Mouse (Mus musculus) CH12.LX (cell line): ENCODE results near the gene Nppa.

ENCODE experiments used
- CTCF ChIP-seq, 2 experiments: IDR thresholded peaks in 1 of 2; conservative IDR thresholded peaks in 1 of 2; 2 replicates each; pipeline ENCODE4 v1.5.1; 2011 to 2012; ENCODE audit warnings: low read depth in 2 of 2, low read length in 2 of 2, improper control_type of control experiment in 1 of 2, inconsistent platforms in 1 of 2, mild to moderate bottlenecking in 1 of 2, moderate library complexity in 1 of 2
- HCFC1 ChIP-seq: IDR thresholded peaks from 2 replicates; pipeline ENCODE4 v1.6.1; 2012; ENCODE audit warnings: low read depth, mild to moderate bottlenecking, inconsistent platforms, low read length, improper control_type of control experiment
- NELFE ChIP-seq: IDR thresholded peaks from 2 replicates; pipeline ENCODE4 v1.6.1; 2011; ENCODE audit warnings: low read depth, low read length, improper control_type of control experiment

GRCm38 (mm10) chr4:147977726-147978125 lies 22.8 kb upstream of the Nppa start:
- TF ChIP-seq NELFE (no peak), CTCF (conservative IDR thresholded peaks at IDR 0.05 in 1 of 2, IDR thresholded peaks at IDR 0.05 in 1 of 2; ENCODE audit: low read depth in 2 of 2, low read length in 2 of 2) (no peak), HCFC1 (no peak)
